Mouse (Mus musculus) testis, adult 2 months (tissue): Measurements from ENCODE around the gene Akap13.

Source experiments
- CTCF ChIP-seq: fragments of 200-500 bp; IDR thresholded peaks from 2 replicates; pipeline ENCODE4 v1.5.1; 2012; ENCODE audit warnings: low read depth, mild to moderate bottlenecking, inconsistent platforms, low read length, moderate library complexity; ENCODE audit not compliant: control insufficient read depth, insufficient read depth, insufficient replicate concordance
- POLR2A ChIP-seq: fragments of 200-500 bp; IDR thresholded peaks from 2 replicates; pipeline ENCODE4 v1.6.1; 2012; ENCODE audit warnings: low read depth, mild to moderate bottlenecking, inconsistent platforms, low read length, moderate library complexity; ENCODE audit not compliant: control insufficient read depth

- TF ChIP-seq CTCF (no peak), POLR2A (no peak)
Observed at GRCm38 (mm10) chr7:75576851-75577250, 121.5 kb downstream of the Akap13 start.
